Mouse (Mus musculus) small intestine, adult 2 months (tissue): Measurements from ENCODE around the gene Irf2bp1.

Experiments used
- CTCF ChIP-seq: fragments of 200-500 bp; IDR thresholded peaks from 2 replicates; pipeline ENCODE4 v1.5.1; 2012; ENCODE audit warnings: low read depth, mild to moderate bottlenecking, control low read depth, inconsistent platforms, low read length, moderate library complexity, mixed read lengths; ENCODE audit not compliant: insufficient replicate concordance, insufficient read length; ENCODE audit errors: extremely low read depth
- POLR2A ChIP-seq: fragments of 200-500 bp; IDR thresholded peaks from 2 replicates; pipeline ENCODE4 v1.6.1; 2012; ENCODE audit warnings: low read depth, mild to moderate bottlenecking, control low read depth, inconsistent platforms, low read length, moderate library complexity

GRCm38 (mm10) chr7:19051161-19051560, 47.3 kb downstream of the Irf2bp1 start:
- TF ChIP-seq CTCF (no peak), POLR2A (no peak)
